Mouse (Mus musculus) gastrocnemius, adult 2 months (tissue): ENCODE results near the gene Slc37a4. TPM values are rescaled to one million over a fixed set of nuclear protein-coding genes. Genes with fewer than 3 reads are reported as not detected.
"Not testable (repeated sequence)": the region's sequence is repeated elsewhere in the genome, so short reads cannot be mapped to it uniquely, and the experiment has no call there.

Experiments used
- DNase-seq: peaks from one replicate; pipeline ENCODE4 v3.0.0; 2022
- H3K27ac ChIP-seq: fragments of 200-600 bp; 2 replicates; pipeline ENCODE4 v1.8.1; 2022; ENCODE audit warnings: mild to moderate bottlenecking
- H3K4me3 ChIP-seq: fragments of 200-600 bp; 2 replicates; pipeline ENCODE4 v1.8.1; 2022; ENCODE audit warnings: mild to moderate bottlenecking, moderate library complexity
- CTCF ChIP-seq: fragments of 200-600 bp; IDR thresholded peaks from 2 replicates; pipeline ENCODE4 v1.8.1; 2022; ENCODE audit warnings: antibody characterized with exemption, mild to moderate bottlenecking, moderate library complexity
- intact Hi-C: fragments of 180-260 bp; cut with DNase I; formaldehyde crosslinking; loops from one replicate; pipeline ENCODE4 v1.15.1; 2025
- total RNA-seq, 2 experiments: library from RNA; stranded (reverse); gene quantifications; 2 replicates each; pipeline ENCODE4 v1.2.3; 2021

The Slc37a4 gene
- total RNA-seq, 2 experiments from 2014 or later, result 90.6 to 129 TPM

- Histone ChIP-seq H3K27ac (peak within 1 kb of the TSS; percentile 97), H3K4me3 (peak within 1 kb of the TSS; percentile 95)
- peak; percentile 94 for DNase-seq
- intact Hi-C loops, result no loop called here
- no peak for TF ChIP-seq CTCF
Observed at GRCm38 (mm10) chr9:44406906-44407751, 10.5 kb downstream of the Slc37a4 start, which contains the start of the genes Rps25 and Trappc4. Gene Rps25 (plus strand): TSS chr9:44407139. Gene Trappc4 (minus strand): TSS chr9:44407600.

GRCm38 (mm10) chr9:44407752-44408097 is 11.1 kb downstream of the Slc37a4 start:
- H3K27ac ChIP-seq, result peak overlapping the region; percentile 97

GRCm38 (mm10) chr9:44408693-44409092 is 12.0 kb downstream of the Slc37a4 start:
- peak overlapping the region; percentile 95 for H3K4me3 ChIP-seq
- peak overlapping the region; percentile 97; the same call in 1 of the 2 replicates for H3K27ac ChIP-seq
- intact Hi-C loops, DNase-seq: not testable (repeated sequence)

More at GRCm38 (mm10) chr9:44407752-44408097, 11.1 kb downstream of the Slc37a4 start:
- DNase-seq, result no peak
- peak overlapping the region; percentile 95 for H3K4me3 ChIP-seq
- no peak for TF ChIP-seq CTCF
- intact Hi-C loops, result no loop called here

GRCm38 (mm10) chr9:44410647-44411336 is 14.1 kb downstream of the Slc37a4 start:
- no peak for DNase-seq
- Histone ChIP-seq H3K4me3 (no peak overlapping the region), H3K27ac (no peak overlapping the region)
- TF ChIP-seq CTCF, result no peak
- intact Hi-C loops, result no loop called here

- intact Hi-C loops, result no loop called here
- no peak overlapping the region for H3K4me3 ChIP-seq
- no peak for DNase-seq
Observed at GRCm38 (mm10) chr9:44411601-44412130, 15.0 kb downstream of the Slc37a4 start.

GRCm38 (mm10) chr9:44412306-44412705 is 15.7 kb downstream of the Slc37a4 start:
- intact Hi-C loops, result no loop called here
- no peak for TF ChIP-seq CTCF

More at GRCm38 (mm10) chr9:44411601-44412130, 15.0 kb downstream of the Slc37a4 start:
- TF ChIP-seq CTCF, result no peak
- no peak overlapping the region for H3K27ac ChIP-seq

GRCm38 (mm10) chr9:44412781-44413180 is 16.1 kb downstream of the Slc37a4 start:
- no peak for DNase-seq
- Histone ChIP-seq H3K27ac (no peak overlapping the region), H3K4me3 (no peak overlapping the region)
- intact Hi-C loops, result no loop called here
- no peak for TF ChIP-seq CTCF

More at GRCm38 (mm10) chr9:44412306-44412705, 15.7 kb downstream of the Slc37a4 start:
- H3K27ac ChIP-seq, result no peak overlapping the region
- H3K4me3 ChIP-seq, result no peak overlapping the region
- no peak for DNase-seq

- TF ChIP-seq CTCF, result no peak
- peak overlapping the region; percentile 98 for H3K4me3 ChIP-seq
- peak overlapping the region; percentile 97 for H3K27ac ChIP-seq
- no peak for DNase-seq
- intact Hi-C loops, result no loop called here
Observed at GRCm38 (mm10) chr9:44417156-44417891, 20.7 kb downstream of the Slc37a4 start.

- peak overlapping the region; percentile 97 for H3K27ac ChIP-seq
- DNase-seq, result peak; percentile 98
- intact Hi-C loops, result no loop called here
- peak; percentile 87 for TF ChIP-seq CTCF
- peak overlapping the region; percentile 98 for H3K4me3 ChIP-seq
Observed at GRCm38 (mm10) chr9:44417892-44418363, 21.3 kb downstream of the Slc37a4 start.

- no peak for TF ChIP-seq CTCF
- Histone ChIP-seq H3K4me3 (peak within 1 kb of the TSS; percentile 98), H3K27ac (peak within 1 kb of the TSS; percentile 97)
- DNase-seq, result no peak
- intact Hi-C loops, result no loop called here
Observed at GRCm38 (mm10) chr9:44418519-44419385, 22.1 kb downstream of the Slc37a4 start, which contains the start of gene Ccdc84. Gene Ccdc84 (minus strand): TSS chr9:44418569.

- intact Hi-C loops, H3K4me3 ChIP-seq, DNase-seq, H3K27ac ChIP-seq: not testable (repeated sequence)
Observed at GRCm38 (mm10) chr9:44419730-44420129, 23.1 kb downstream of the Slc37a4 start.
